Mouse (Mus musculus) CH12.LX (cell line): Measurements from ENCODE around the gene Gm44973. TPM values are rescaled to one million over a fixed set of nuclear protein-coding genes. Genes with fewer than 3 reads are reported as not detected.

Experiments
- DNase-seq: peaks from one replicate; pipeline ENCODE4 v3.0.0-alpha.2; 2013; ENCODE audit errors: extremely low read depth
- H3K27ac ChIP-seq: 2 replicates; pipeline ENCODE4 v1.5.1; 2012; ENCODE audit warnings: low read depth, mild to moderate bottlenecking, control low read depth, moderate library complexity; ENCODE audit not compliant: insufficient read depth
- H3K27me3 ChIP-seq: replicated peaks from 2 replicates; pipeline ENCODE3; 2012; ENCODE audit warnings: inconsistent platforms
- H3K36me3 ChIP-seq, 2 experiments: replicated peaks in 1 of 2; 2 replicates each; pipeline versions ENCODE3 to v1.6.1; 2012; ENCODE audit warnings: inconsistent platforms in 1 of 2, low read length in 1 of 2, mild to moderate bottlenecking in 1 of 2, mixed read lengths in 1 of 2, moderate library complexity in 1 of 2; ENCODE audit not compliant: control insufficient read depth in 1 of 2, insufficient read depth in 1 of 2
- H3K4me1 ChIP-seq, 2 experiments: 2 replicates each; pipeline ENCODE4 v1.6.1; 2012; ENCODE audit warnings: inconsistent platforms in 1 of 2, moderate library complexity in 1 of 2; ENCODE audit not compliant: insufficient read depth in 2 of 2, control insufficient read depth in 1 of 2
- H3K4me2 ChIP-seq: 2 replicates; pipeline ENCODE4 v1.6.1; 2012; ENCODE audit warnings: low read depth, mild to moderate bottlenecking, control low read depth; ENCODE audit not compliant: poor library complexity, insufficient read depth, severe bottlenecking
- H3K4me3 ChIP-seq, 3 experiments: fragments of 150-350 bp in 1 of 3; sonication (generic) in 1 of 3; replicated peaks in 1 of 3; 2 replicates each; pipeline versions ENCODE3 to v1.5.1; 2011 to 2012; ENCODE audit warnings: low read depth in 2 of 3, low read length in 2 of 3, mild to moderate bottlenecking in 2 of 3, moderate library complexity in 2 of 3, control low read depth in 1 of 3, improper control_type of control experiment in 1 of 3, inconsistent platforms in 1 of 3, mixed read lengths in 1 of 3; ENCODE audit not compliant: poor library complexity in 1 of 3
- H3K79me2 ChIP-seq: replicated peaks from 2 replicates; pipeline ENCODE4 v1.6.1; 2012; ENCODE audit warnings: mild to moderate bottlenecking, moderate library complexity; ENCODE audit not compliant: control insufficient read depth, poor library complexity, insufficient read depth, severe bottlenecking; ENCODE audit errors: extremely low read depth
- H3K9ac ChIP-seq: 2 replicates; pipeline ENCODE4 v1.6.1; 2012; ENCODE audit warnings: low read depth, mild to moderate bottlenecking, control low read depth, moderate library complexity; ENCODE audit not compliant: insufficient read depth
- H3K9me3 ChIP-seq: replicated peaks from 2 replicates; pipeline ENCODE3; 2012; ENCODE audit warnings: low read length, inconsistent platforms, mixed read lengths
- BHLHE40 ChIP-seq: IDR thresholded peaks from 2 replicates; pipeline ENCODE4 v1.6.1; 2011; ENCODE audit warnings: mild to moderate bottlenecking, low read depth, low read length, improper control_type of control experiment
- CHD1 ChIP-seq: IDR thresholded peaks from 2 replicates; pipeline ENCODE4 v1.6.1; 2012; ENCODE audit warnings: low read depth, low read length, improper control_type of control experiment, inconsistent platforms
- CTCF ChIP-seq, 2 experiments: IDR thresholded peaks in 1 of 2; conservative IDR thresholded peaks in 1 of 2; 2 replicates each; pipeline ENCODE4 v1.5.1; 2011 to 2012; ENCODE audit warnings: low read depth in 2 of 2, low read length in 2 of 2, improper control_type of control experiment in 1 of 2, inconsistent platforms in 1 of 2, mild to moderate bottlenecking in 1 of 2, moderate library complexity in 1 of 2
- EP300 ChIP-seq: IDR thresholded peaks from 2 replicates; pipeline ENCODE4 v1.6.1; 2011; ENCODE audit warnings: low read length, improper control_type of control experiment
- ETS1 ChIP-seq: conservative IDR thresholded peaks from 2 replicates; pipeline ENCODE4 v1.6.1; 2012; ENCODE audit warnings: low read depth, mild to moderate bottlenecking, inconsistent platforms, low read length, improper control_type of control experiment, moderate library complexity
- GABPA ChIP-seq: IDR thresholded peaks from 2 replicates; pipeline ENCODE4 v1.6.1; 2012; ENCODE audit warnings: low read depth, low read length, improper control_type of control experiment, inconsistent platforms; ENCODE audit not compliant: insufficient replicate concordance
- MXI1 ChIP-seq: IDR thresholded peaks from 2 replicates; pipeline ENCODE4 v1.6.1; 2011; ENCODE audit warnings: mild to moderate bottlenecking, low read depth, low read length, improper control_type of control experiment
- NRF1 ChIP-seq: IDR thresholded peaks from 2 replicates; pipeline ENCODE4 v1.6.1; 2014; ENCODE audit warnings: low read depth, mild to moderate bottlenecking, inconsistent platforms, low read length, improper control_type of control experiment, moderate library complexity
- PAX5 ChIP-seq: IDR thresholded peaks from 2 replicates; pipeline ENCODE4 v1.6.1; 2012; ENCODE audit warnings: low read length, inconsistent platforms, mixed read lengths
- RAD21 ChIP-seq: IDR thresholded peaks from 2 replicates; pipeline ENCODE4 v1.6.1; 2011; ENCODE audit warnings: low read depth, mild to moderate bottlenecking, low read length, improper control_type of control experiment, moderate library complexity
- RCOR1 ChIP-seq: conservative IDR thresholded peaks from 2 replicates; pipeline ENCODE4 v1.6.1; 2012; ENCODE audit warnings: low read depth, mild to moderate bottlenecking, inconsistent platforms, low read length, improper control_type of control experiment
- TCF12 ChIP-seq: IDR thresholded peaks from 2 replicates; pipeline ENCODE4 v1.6.1; 2014; ENCODE audit warnings: low read depth, mild to moderate bottlenecking, inconsistent platforms, low read length, improper control_type of control experiment
- UBTF ChIP-seq: IDR thresholded peaks from 2 replicates; pipeline ENCODE4 v1.6.1; 2012; ENCODE audit warnings: low read depth, mild to moderate bottlenecking, inconsistent platforms, low read length, improper control_type of control experiment, moderate library complexity
- ZKSCAN1 ChIP-seq: IDR thresholded peaks from 2 replicates; pipeline ENCODE4 v1.6.1; 2012; ENCODE audit warnings: low read depth, inconsistent platforms, low read length, improper control_type of control experiment, borderline replicate concordance
- ZMIZ1 ChIP-seq: IDR thresholded peaks from 2 replicates; pipeline ENCODE4 v1.6.1; 2012; ENCODE audit warnings: low read depth, mild to moderate bottlenecking, inconsistent platforms, low read length, improper control_type of control experiment
- ZNF384 ChIP-seq: IDR thresholded peaks from 2 replicates; pipeline ENCODE4 v1.6.1; 2012; ENCODE audit warnings: low read depth, low read length, improper control_type of control experiment, inconsistent platforms
- dilution Hi-C: fragments of 300-500 bp; cut with MboI; formaldehyde crosslinking; loops from 2 replicates; pipeline ENCODE4 v1.14.3; 2020; ENCODE audit warnings: low sequenced_read_pairs; ENCODE audit not compliant: extremely low pct_unique_long_range_greater_than_20kb, extremely low pct_ligation_motif_present
- in situ Hi-C: fragments of 300-500 bp; cut with MboI; formaldehyde crosslinking; loops from 3 replicates; pipeline ENCODE4 v1.14.3; 2019; ENCODE audit warnings: low sequenced_read_pairs, low pct_ligation_motif_present, low pct_unique_long_range_greater_than_20kb, mixed read lengths
- polyA plus RNA-seq: library from polyadenylated mRNA; unstranded; fragments of >175 nt; gene quantifications from 2 replicates; pipeline ENCODE4 v1.2.1, GENCODE M21; 2012; ENCODE audit warnings: low read depth; ENCODE audit not compliant: insufficient read length
- total RNA-seq, 2 experiments: library from RNA; depleted of rRNA; stranded (reverse); fragments of 300-350 nt in 1 of 2; fragments of >200 nt in 1 of 2; gene quantifications; 2 replicates each; pipeline ENCODE4 v1.2.3; 2012 to 2014

Gm44973 gene
- total and polyA plus RNA-seq, 3 experiments, result 1.3 to 6.3 TPM; not detected in 1

GRCm38 (mm10) chr7:5037026-5037425 lies 21.7 kb downstream of the Gm44973 start:
- no peak overlapping the region for H3K4me2 ChIP-seq

GRCm38 (mm10) chr7:5037467-5037866 lies 22.2 kb downstream of the Gm44973 start:
- Histone ChIP-seq H3K9me3 (no peaks in the 10 kb centered on the region), H3K27ac (no peak overlapping the region), H3K9ac (peak overlapping the region; percentile 96), H3K27me3 (no peaks in the 10 kb centered on the region), H3K36me3 (peaks cover 9 to 46% of the 10 kb centered on the region in 2 experiments), H3K4me1 (peaks cover 4 to 17% of the 10 kb centered on the region in 2 experiments), H3K79me2 (0 out of 2 replicates have a peak, but pooled peaks cover 5% of the 10 kb centered on the region), H3K4me3 (peak overlapping the region in 1 of 3 experiments; percentile 57), H3K4me2 (peak overlapping the region; percentile 65; the same call in 1 of the 2 replicates)
- no peak for DNase-seq
- in situ Hi-C loops, result no loop called here
- TF ChIP-seq TCF12 (no peak), ZNF384 (no peak), RCOR1 (no peak), NRF1 (no peak), ZKSCAN1 (no peak), ZMIZ1 (no peak), GABPA (no peak), RAD21 (no peak), CTCF (conservative IDR thresholded peaks at IDR 0.05 in 1 of 2, IDR thresholded peaks at IDR 0.05 in 1 of 2; ENCODE audit: low read depth in 2 of 2, low read length in 2 of 2) (no peak), MXI1 (no peak), CHD1 (no peak), UBTF (no peak), BHLHE40 (no peak)
- dilution Hi-C loops, result no loop called here

More at GRCm38 (mm10) chr7:5037026-5037425, 21.7 kb downstream of the Gm44973 start:
- in situ Hi-C loops (no loop called here), dilution Hi-C loops (no loop called here)
- H3K36me3 ChIP-seq, result peaks cover 13 to 51% of the 10 kb centered on the region in 2 experiments
- no peaks in the 10 kb centered on the region for H3K9me3 ChIP-seq
- H3K27ac ChIP-seq, result no peak overlapping the region
- H3K9ac ChIP-seq, result no peak overlapping the region
- no peak for DNase-seq
- peaks cover 4 to 17% of the 10 kb centered on the region in 2 experiments for H3K4me1 ChIP-seq
- H3K27me3 ChIP-seq, result no peaks in the 10 kb centered on the region
- TF ChIP-seq ZNF384 (no peak), ETS1 (no peak), PAX5 (no peak), EP300 (no peak)
- no peak overlapping the region for H3K4me3 ChIP-seq
- H3K79me2 ChIP-seq, result 0 out of 2 replicates have a peak, but pooled peaks cover 5% of the 10 kb centered on the region
